ENCODE assay signal across 10 mouse cellular contexts in genomic region chr9:110529002-110529737, GRCm38 (mm10). TPM values are rescaled to one million over a fixed set of nuclear protein-coding genes. Genes with fewer than 3 reads are reported as not detected.
A peak's percentile ranks its signal among the peaks of the same experiment; 100 is the strongest.
DNase-seq lines count a peak whose midpoint lies in the region; ATAC-seq and TF ChIP-seq lines count a peak whose summit lies in the region.
"Had no signal": no experiment of that assay in that cellular context is flagged by ENCODE, and none has a peak within 500 bp of the region (broad histone marks: within the 10 kb centered on the region; RNA-seq: fewer than 3 reads in every experiment).

No protein-coding gene starts in this region.

- WGBS in forebrain, embryonic 13.5 days = 35% methylated on average over 9 of the region's 9 CpGs
- WGBS in forebrain, postnatal 0 days = 42% methylated on average over 9 of the region's 9 CpGs
- WGBS in limb, embryonic 10.5 days = 34% methylated on average over 9 of the region's 9 CpGs

- no peaks in the 10 kb centered on the region for H3K9me3 ChIP-seq in forebrain, embryonic 13.5 days (replicated peaks)
- no peaks in the 10 kb centered on the region for H3K9me3 ChIP-seq in forebrain, postnatal 0 days (ENCODE audit: low read length)
- no peaks in the 10 kb centered on the region for H3K9me3 ChIP-seq in limb, embryonic 10.5 days (replicated peaks)
- H3K9me3 ChIP-seq: limb, embryonic 12.5 days had no signal

- H3K9ac ChIP-seq in forebrain, embryonic 13.5 days = no peak overlapping the region
- no peak overlapping the region for H3K9ac ChIP-seq in forebrain, postnatal 0 days
- H3K9ac ChIP-seq: limb, embryonic 12.5 days had no signal

- H3K4me1 ChIP-seq in forebrain, embryonic 13.5 days = peaks cover 15% of the 10 kb centered on the region
- H3K4me1 ChIP-seq in forebrain, postnatal 0 days (ENCODE audit: insufficient read depth) = peaks cover 7% of the 10 kb centered on the region; the same call in 1 of the 2 replicates
- peaks cover 12% of the 10 kb centered on the region for H3K4me1 ChIP-seq in limb, embryonic 10.5 days

- no peak for DNase-seq in forebrain, postnatal 0 days
- DNase-seq in 3134 (ENCODE audit: extremely low read depth, insufficient read length, low spot score) (peak; percentile 22), WW6 (ENCODE audit: low read depth, low spot score) (peak; percentile 76)
- DNase-seq in limb, embryonic 10.5 days (ENCODE audit: low spot score) = no peak
- DNase-seq in kidney, adult 8-10 months = no peak
- no peak for DNase-seq in gastrocnemius, postnatal 4 days (ENCODE audit: low spot score in 2 of 2)
- no peak for DNase-seq in kidney, postnatal 10 days

- no peaks in the 10 kb centered on the region for H3K27me3 ChIP-seq in forebrain, embryonic 13.5 days
- H3K27me3 ChIP-seq in forebrain, postnatal 0 days (ENCODE audit: insufficient read depth, low read length) = no peaks in the 10 kb centered on the region
- no peaks in the 10 kb centered on the region for H3K27me3 ChIP-seq in limb, embryonic 10.5 days (ENCODE audit: low read depth, poor library complexity, severe bottlenecking)
- H3K27me3 ChIP-seq: limb, embryonic 12.5 days had no signal

- H3K4me3 ChIP-seq in forebrain, embryonic 13.5 days = no peak overlapping the region
- H3K4me3 ChIP-seq in forebrain, postnatal 0 days (ENCODE audit: low read depth, low read length) = no peak overlapping the region
- H3K4me3 ChIP-seq in limb, embryonic 10.5 days = peak overlapping the region; percentile 7; the same call in 1 of the 2 replicates
- H3K4me3 ChIP-seq: limb, embryonic 12.5 days had no signal

- H3K27ac ChIP-seq in forebrain, embryonic 13.5 days = no peak overlapping the region
- no peak overlapping the region for H3K27ac ChIP-seq in forebrain, postnatal 0 days (ENCODE audit: low read depth, low read length)
- no peak overlapping the region for H3K27ac ChIP-seq in limb, embryonic 10.5 days
- H3K27ac ChIP-seq: limb, embryonic 12.5 days; stomach, postnatal 0 days had no signal

- no peak for ATAC-seq in forebrain, embryonic 13.5 days
- no peak for ATAC-seq in forebrain, postnatal 0 days

- no peak for TF ChIP-seq CTCF in forebrain, postnatal 0 days (IDR thresholded peaks at IDR 0.05; ENCODE audit: low read depth)

- H3K4me2 ChIP-seq in forebrain, embryonic 13.5 days = peak overlapping the region; percentile 16; the same call in 1 of the 2 replicates
- H3K4me2 ChIP-seq in forebrain, postnatal 0 days (ENCODE audit: low read depth) = no peak overlapping the region
- H3K4me2 ChIP-seq: limb, embryonic 12.5 days had no signal

- H3K36me3 ChIP-seq in forebrain, embryonic 13.5 days (ENCODE audit: poor library complexity, severe bottlenecking) = no peaks in the 10 kb centered on the region
- no peaks in the 10 kb centered on the region for H3K36me3 ChIP-seq in forebrain, postnatal 0 days (ENCODE audit: insufficient read depth)
- no peaks in the 10 kb centered on the region for H3K36me3 ChIP-seq in limb, embryonic 10.5 days
- H3K36me3 ChIP-seq: limb, embryonic 12.5 days had no signal

RNA-seq across cellular contexts. Expression of gene Setd2, which starts 3.2 kb away (rescaled TPM):
- 39.7 and 41.8 TPM in 2 replicates for polyA plus RNA-seq in forebrain, embryonic 13.5 days (2015; fragmentation: Nextera tagmentation; extraction: Ambion mirVana)
- 74.6 and 86.4 TPM in 2 replicates for total RNA-seq in forebrain, postnatal 0 days (2014; rRNA removed)
- 13.2 and 21.3 TPM in 2 replicates for polyA plus RNA-seq in forebrain, postnatal 0 days (2015; fragmentation: Nextera tagmentation; extraction: Ambion mirVana)
- polyA plus RNA-seq in limb, embryonic 10.5 days (2016; fragmentation: Nextera tagmentation; extraction: Ambion mirVana) = 36.4 and 42.5 TPM in 2 replicates
- 10 to 100 TPM; 61.7 to 62.3 TPM for total RNA-seq in gastrocnemius, postnatal 4 days (2021)

RNA-seq across cellular contexts. Expression of gene Kif9, which starts 52.4 kb away (rescaled TPM):
- 1.7 and 3.0 TPM in 2 replicates for polyA plus RNA-seq in forebrain, embryonic 13.5 days (2015; fragmentation: Nextera tagmentation; extraction: Ambion mirVana)
- total RNA-seq in forebrain, postnatal 0 days (2014; rRNA removed) = 4.4 and 5.4 TPM in 2 replicates
- polyA plus RNA-seq in forebrain, postnatal 0 days (2015; fragmentation: Nextera tagmentation; extraction: Ambion mirVana) = 3.0 and 3.8 TPM in 2 replicates
- polyA plus RNA-seq in limb, embryonic 10.5 days (2016; fragmentation: Nextera tagmentation; extraction: Ambion mirVana) = 0.74 and 0.75 TPM in 2 replicates
- under 1 TPM; 0.29 to 0.52 TPM for total RNA-seq in gastrocnemius, postnatal 4 days (2021)

RNA-seq across cellular contexts. Expression of gene Klhl18, which starts 52.7 kb away (rescaled TPM):
- polyA plus RNA-seq in forebrain, embryonic 13.5 days (2015; fragmentation: Nextera tagmentation; extraction: Ambion mirVana) = 8.2 and 9.6 TPM in 2 replicates
- total RNA-seq in forebrain, postnatal 0 days (2014; rRNA removed) = 28.2 and 36.8 TPM in 2 replicates
- polyA plus RNA-seq in forebrain, postnatal 0 days (2015; fragmentation: Nextera tagmentation; extraction: Ambion mirVana) = 15.6 and 19.3 TPM in 2 replicates
- polyA plus RNA-seq in limb, embryonic 10.5 days (2016; fragmentation: Nextera tagmentation; extraction: Ambion mirVana) = 8.5 and 10.3 TPM in 2 replicates
- total RNA-seq in gastrocnemius, postnatal 4 days (2021) = 10 to 100 TPM; 11.7 to 12.6 TPM

Comparison
In these comparisons a context has a peak if more than half of its experiments do, and no peak if none do; other contexts are left out.
1. DNase-seq: peak in 3134 (single experiment) and WW6 (single experiment); none in forebrain, postnatal 0 days (single experiment), limb, embryonic 10.5 days (single experiment), kidney, adult 8-10 months (0 of 2), gastrocnemius, postnatal 4 days (0 of 2) and kidney, postnatal 10 days (single experiment).